Mouse (Mus musculus): ENCODE measurements around the gene Ttc3. TPM values are rescaled to one million over a fixed set of nuclear protein-coding genes. Genes with fewer than 3 reads are reported as not detected.
"Not testable (repeated sequence)": the region's sequence is repeated elsewhere in the genome, so short reads cannot be mapped to it uniquely, and the experiment has no call there.

Ttc3 gene
- polyA plus RNA-seq, 1 experiment from 2014 or later: 291 TPM

DNA sequence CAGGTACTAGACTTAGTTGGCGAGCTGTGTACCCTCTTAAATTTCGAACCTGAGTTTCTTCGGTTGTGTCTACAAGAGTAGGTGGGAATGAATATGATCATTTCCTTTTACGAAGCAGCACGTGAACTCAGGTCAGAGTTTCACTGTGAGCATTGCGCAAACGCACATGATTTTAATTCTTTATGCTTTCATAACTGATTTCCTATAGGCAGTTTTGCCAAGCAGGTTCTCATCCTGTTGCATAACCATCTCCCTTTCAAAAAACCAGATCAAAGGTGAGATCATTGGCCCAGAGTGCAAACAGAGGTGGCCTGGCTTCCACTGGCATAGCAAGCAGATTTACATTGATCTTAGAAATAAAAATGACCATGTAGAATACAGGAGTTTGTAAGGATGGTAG is 79.2 kb downstream of the Ttc3 start:
- Histone ChIP-seq H3K4me1 (no peaks in the 10 kb centered on the region), H3K27me3 (no peaks in the 10 kb centered on the region), H3K36me3 (peaks cover 82% of the 10 kb centered on the region), H3K27ac (no peak overlapping the region), H3K9me3 (no peaks in the 10 kb centered on the region), H3K4me2 (no peak overlapping the region), H3K4me3 (no peak overlapping the region), H3K9ac (no peak overlapping the region)
- 91% methylated on average over 7 of the region's 7 CpGs for WGBS
- no peak for ATAC-seq (ENCODE audit: insufficient number of reproducible peaks, insufficient read depth, low FRiP score, low TSS enrichment, low read depth)

DNA sequence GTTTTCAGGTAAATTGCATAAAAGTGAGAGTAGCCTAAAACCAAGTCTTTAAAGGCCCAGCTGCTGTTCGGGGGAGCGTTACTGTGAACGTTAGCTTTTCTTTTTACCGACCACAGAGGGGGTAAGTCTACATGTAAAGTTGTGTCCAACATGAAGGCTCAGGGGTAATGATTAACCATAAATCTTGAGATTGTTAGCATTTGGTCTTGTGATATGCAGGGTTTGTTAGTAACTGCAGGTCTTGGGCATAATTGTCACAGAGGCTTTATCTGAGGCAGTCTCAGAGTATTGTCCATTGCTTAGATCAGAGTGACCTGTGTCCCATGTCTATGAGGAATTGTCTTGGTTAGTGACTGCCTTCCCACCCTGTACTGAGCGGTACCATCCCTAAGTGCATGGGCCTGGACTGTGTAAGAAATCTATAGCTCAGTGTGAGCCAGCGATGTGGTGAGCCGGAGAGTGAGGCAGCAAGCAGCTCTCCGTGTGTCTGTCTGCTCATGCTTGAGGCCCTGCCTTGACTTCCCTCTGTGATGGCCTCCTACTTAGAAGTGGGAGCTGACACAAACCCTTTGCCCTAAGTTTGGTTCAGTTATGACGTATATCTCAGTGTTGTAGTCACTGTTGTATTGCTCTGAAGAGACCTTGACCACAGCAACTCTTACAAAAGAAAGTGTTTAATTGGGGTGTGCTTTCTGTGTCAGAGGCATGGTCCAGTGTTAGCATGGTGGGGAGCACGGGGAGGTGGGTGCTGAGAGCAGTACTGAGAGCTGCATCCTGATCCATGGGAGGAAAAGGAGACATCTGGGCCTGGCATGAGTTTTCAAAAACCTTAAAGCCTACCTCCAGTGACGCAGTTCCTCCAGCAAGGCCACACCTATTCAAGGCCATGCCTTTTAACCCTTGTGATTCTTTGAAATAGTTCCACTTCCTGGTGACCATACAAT is 81.4 kb downstream of the Ttc3 start:
- H3K4me3 ChIP-seq: no peak overlapping the region
- ATAC-seq (ENCODE audit: insufficient number of reproducible peaks, insufficient read depth, low FRiP score, low TSS enrichment, low read depth): no peak
- 90% methylated on average over 11 of the region's 11 CpGs for WGBS
- no peaks in the 10 kb centered on the region for H3K27me3 ChIP-seq
- H3K4me1 ChIP-seq: no peaks in the 10 kb centered on the region
- H3K9ac ChIP-seq: no peak overlapping the region
- no peaks in the 10 kb centered on the region for H3K9me3 ChIP-seq
- H3K27ac ChIP-seq: no peak overlapping the region
- H3K36me3 ChIP-seq: peaks cover 90% of the 10 kb centered on the region
- H3K4me2 ChIP-seq: no peak overlapping the region

DNA sequence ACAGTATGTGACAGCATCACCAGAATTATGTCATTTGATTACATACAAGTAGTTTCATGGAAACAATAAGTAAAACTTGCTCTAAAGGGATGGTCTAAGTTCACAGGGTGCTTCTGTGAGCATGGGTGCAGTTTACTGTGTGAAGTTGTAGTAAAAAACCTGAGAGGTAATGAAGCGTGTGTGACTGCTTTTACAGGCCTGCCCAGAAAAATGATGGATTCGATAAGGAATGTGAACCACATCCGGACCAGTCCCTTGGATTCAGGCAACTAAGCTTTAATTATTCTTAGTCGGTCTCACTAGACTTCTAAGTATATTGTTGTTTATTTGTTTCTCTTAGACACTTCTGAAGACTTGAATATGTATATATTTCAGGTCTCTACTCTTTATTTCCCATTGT is 82.3 kb downstream of the Ttc3 start:
- WGBS: 83% methylated on average over 4 of the region's 4 CpGs
- Histone ChIP-seq H3K4me2 (no peak overlapping the region), H3K36me3 (peaks cover 92% of the 10 kb centered on the region), H3K9ac (no peak overlapping the region), H3K27ac (no peak overlapping the region), H3K4me3 (no peak overlapping the region), H3K9me3 (no peaks in the 10 kb centered on the region), H3K27me3 (no peaks in the 10 kb centered on the region), H3K4me1 (no peaks in the 10 kb centered on the region)
- ATAC-seq (ENCODE audit: insufficient number of reproducible peaks, insufficient read depth, low FRiP score, low TSS enrichment, low read depth): no peak

DNA sequence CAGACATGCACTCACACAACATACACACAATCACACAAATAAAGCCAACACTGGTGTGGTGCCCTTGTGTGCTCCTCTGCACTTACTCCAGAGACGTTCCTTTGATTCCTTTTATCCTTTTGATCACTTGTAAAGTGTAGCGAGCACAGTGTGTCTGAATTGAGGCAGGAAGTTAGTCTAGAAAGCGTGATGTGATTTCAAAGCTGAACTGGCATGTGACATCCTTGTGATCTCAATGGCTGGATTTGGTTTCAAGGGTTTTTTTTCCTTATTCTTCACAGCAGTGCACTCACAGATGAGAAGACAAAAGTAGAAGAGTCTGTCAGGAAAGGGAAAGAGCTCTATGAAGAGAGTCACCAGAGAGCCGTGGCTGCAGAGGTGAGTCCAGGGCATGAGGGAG is 83.7 kb downstream of the Ttc3 start:
- Histone ChIP-seq H3K4me3 (no peak overlapping the region), H3K36me3 (peaks cover 92% of the 10 kb centered on the region), H3K4me2 (no peak overlapping the region), H3K9ac (no peak overlapping the region), H3K9me3 (no peaks in the 10 kb centered on the region), H3K27me3 (no peaks in the 10 kb centered on the region), H3K27ac (no peak overlapping the region), H3K4me1 (no peaks in the 10 kb centered on the region)
- ATAC-seq (ENCODE audit: insufficient number of reproducible peaks, insufficient read depth, low FRiP score, low TSS enrichment, low read depth): no peak
- 61% methylated on average over 4 of the region's 4 CpGs for WGBS

DNA sequence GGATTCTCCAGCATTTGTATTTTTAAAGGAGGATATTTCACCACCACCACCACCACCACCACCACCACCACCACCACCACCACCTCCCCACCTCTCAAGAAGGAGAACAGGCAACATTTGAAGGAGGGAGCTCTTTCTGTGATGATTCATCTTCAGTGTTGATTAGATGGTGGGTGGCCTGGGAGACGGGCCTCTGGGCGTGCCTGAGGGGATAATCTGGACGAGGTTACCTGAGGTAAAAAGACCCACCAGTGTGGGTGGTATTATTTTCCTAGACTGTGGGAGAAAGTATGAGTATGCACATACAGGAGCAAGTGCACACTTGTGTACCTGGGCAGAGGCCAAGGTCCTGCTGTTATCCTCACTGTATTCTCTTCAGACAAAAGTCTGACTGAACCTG is 93.6 kb downstream of the Ttc3 start:
- no peak for ATAC-seq (ENCODE audit: insufficient number of reproducible peaks, insufficient read depth, low FRiP score, low TSS enrichment, low read depth)
- no peaks in the 10 kb centered on the region for H3K9me3 ChIP-seq
- peaks cover 98% of the 10 kb centered on the region for H3K36me3 ChIP-seq
- no peak overlapping the region for H3K4me3 ChIP-seq
- no peaks in the 10 kb centered on the region for H3K4me1 ChIP-seq
- H3K27me3 ChIP-seq: no peaks in the 10 kb centered on the region
- H3K27ac ChIP-seq: no peak overlapping the region
- H3K9ac ChIP-seq: no peak overlapping the region
- no peak overlapping the region for H3K4me2 ChIP-seq
- 89% methylated on average over 3 of the region's 3 CpGs for WGBS

DNA sequence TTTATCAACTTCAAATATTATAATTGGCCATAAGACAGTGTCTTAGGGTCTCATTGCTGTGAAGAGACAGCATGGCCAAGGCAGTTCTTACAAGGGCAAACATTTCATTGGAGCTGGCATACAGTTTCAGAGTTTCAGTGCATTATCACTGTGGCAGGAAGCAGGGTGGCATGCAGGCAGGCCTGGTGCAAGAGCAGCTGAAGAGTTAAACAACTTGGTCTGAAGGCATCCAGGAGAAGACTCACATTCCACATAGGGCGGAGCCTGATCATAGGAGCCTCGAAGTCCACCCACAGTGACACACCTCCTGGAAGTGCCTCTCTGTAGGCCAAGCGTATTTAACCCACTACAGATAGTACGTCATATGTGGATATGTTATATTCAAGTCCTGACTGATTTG is 95.5 kb downstream of the Ttc3 start:
- Histone ChIP-seq H3K9me3 (no peaks in the 10 kb centered on the region), H3K4me3 (no peak overlapping the region), H3K4me1 (no peaks in the 10 kb centered on the region), H3K27me3 (no peaks in the 10 kb centered on the region), H3K36me3 (peaks cover 97% of the 10 kb centered on the region), H3K9ac (no peak overlapping the region), H3K4me2 (no peak overlapping the region), H3K27ac (no peak overlapping the region)
- 82% methylated on average over 4 of the region's 4 CpGs for WGBS
- ATAC-seq (ENCODE audit: insufficient number of reproducible peaks, insufficient read depth, low FRiP score, low TSS enrichment, low read depth): no peak

DNA sequence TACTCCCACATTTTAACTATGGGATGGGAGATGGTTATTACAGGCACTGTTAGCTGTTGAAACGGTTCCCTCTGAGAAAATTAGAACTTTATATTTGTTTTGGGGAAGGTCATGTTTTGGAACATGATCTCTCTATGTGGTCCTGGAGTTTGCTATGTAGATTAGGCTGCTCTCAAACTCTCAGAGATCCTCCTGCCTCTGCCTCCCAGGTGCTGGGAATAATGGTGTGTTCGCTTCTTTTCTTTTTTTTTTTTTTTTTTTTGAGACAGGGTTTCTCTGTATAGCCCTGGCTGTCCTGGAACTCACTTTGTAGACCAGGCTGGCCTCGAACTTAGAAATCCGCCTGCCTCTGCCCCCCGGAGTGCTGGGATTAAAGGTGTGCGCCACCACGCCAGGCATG is 95.9 kb downstream of the Ttc3 start:
- not testable (repeated sequence) for H3K27me3 ChIP-seq; H3K4me1 ChIP-seq; H3K9ac ChIP-seq; H3K4me3 ChIP-seq; H3K9me3 ChIP-seq; H3K4me2 ChIP-seq; H3K27ac ChIP-seq; ATAC-seq (ENCODE audit: insufficient number of reproducible peaks, insufficient read depth, low FRiP score, low TSS enrichment, low read depth)
- 96% methylated on average over 7 of the region's 7 CpGs for WGBS
- peaks cover 94% of the 10 kb centered on the region for H3K36me3 ChIP-seq

DNA sequence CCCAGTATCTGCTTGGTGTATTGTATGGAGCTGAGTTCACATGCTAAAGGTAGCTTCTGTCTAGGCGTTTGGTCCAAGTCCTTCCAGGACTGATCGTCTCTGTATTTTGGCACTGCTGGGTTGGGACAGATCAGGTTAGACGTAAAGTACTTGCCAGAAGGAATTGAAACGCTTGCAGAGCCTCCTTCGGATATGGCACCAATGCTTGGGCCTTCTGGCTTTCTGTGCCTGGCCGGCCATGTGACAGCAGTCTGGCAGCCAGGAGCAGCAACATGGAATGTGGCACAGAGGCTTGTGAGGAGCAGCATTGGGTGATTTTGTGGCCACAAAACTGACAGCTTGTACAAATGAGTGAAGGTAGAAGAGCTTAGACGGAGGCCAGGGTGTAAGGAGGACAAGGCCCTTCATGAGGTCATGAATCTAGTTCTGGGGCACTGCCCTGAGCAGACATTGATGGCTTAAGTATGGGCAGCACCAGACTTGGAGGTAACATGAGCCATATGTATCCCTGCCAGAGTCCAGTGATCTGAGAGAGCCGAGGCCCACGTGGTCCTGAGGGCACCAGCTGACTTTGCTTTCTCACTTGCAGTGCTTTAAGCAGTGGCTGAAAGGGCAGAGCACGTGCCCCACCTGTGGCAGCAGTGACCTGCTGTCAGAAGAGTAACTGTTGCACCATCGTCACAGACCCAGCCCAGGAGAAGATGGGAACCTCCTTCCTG is 97.1 kb downstream of the Ttc3 start:
- no peak overlapping the region for H3K4me3 ChIP-seq

DNA sequence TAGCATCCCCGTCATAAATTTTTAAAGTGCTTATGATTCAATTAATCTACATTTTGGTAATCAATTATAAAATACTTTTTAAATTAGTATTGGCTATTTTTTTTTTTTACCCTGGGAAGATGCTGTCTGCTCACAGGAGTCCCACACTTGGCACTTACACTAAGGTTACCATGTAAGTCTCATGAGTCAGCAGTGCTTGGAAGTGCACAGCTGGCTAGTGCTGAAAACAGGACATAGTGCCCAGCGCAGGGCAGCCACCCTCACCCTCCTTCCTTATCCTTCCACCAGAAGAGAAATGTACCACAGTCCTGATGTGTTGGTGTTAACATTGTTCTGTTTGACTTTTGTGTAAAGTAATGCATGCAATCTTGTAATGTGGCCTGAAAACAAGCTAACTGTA is 98.0 kb downstream of the Ttc3 start:
- no peak overlapping the region for H3K9ac ChIP-seq
- H3K4me3 ChIP-seq: no peak overlapping the region
- H3K36me3 ChIP-seq: peaks cover 88% of the 10 kb centered on the region
- no peak overlapping the region for H3K4me2 ChIP-seq
- H3K4me1 ChIP-seq: no peaks in the 10 kb centered on the region
- H3K9me3 ChIP-seq: no peaks in the 10 kb centered on the region
- H3K27me3 ChIP-seq: no peaks in the 10 kb centered on the region
- no peak overlapping the region for H3K27ac ChIP-seq
- WGBS: 90% methylated on average over 2 of the region's 2 CpGs
- no peak for ATAC-seq (ENCODE audit: insufficient number of reproducible peaks, insufficient read depth, low FRiP score, low TSS enrichment, low read depth)

More for the DNA sequence above, 97.1 kb downstream of the Ttc3 start:
- no peak overlapping the region for H3K27ac ChIP-seq
- H3K27me3 ChIP-seq: no peaks in the 10 kb centered on the region
- no peaks in the 10 kb centered on the region for H3K9me3 ChIP-seq
- no peak overlapping the region for H3K4me2 ChIP-seq
- peaks cover 88% of the 10 kb centered on the region for H3K36me3 ChIP-seq
- WGBS: 81% methylated on average over 11 of the region's 11 CpGs
- ATAC-seq (ENCODE audit: insufficient number of reproducible peaks, insufficient read depth, low FRiP score, low TSS enrichment, low read depth): no peak
- H3K4me1 ChIP-seq: no peaks in the 10 kb centered on the region
- H3K9ac ChIP-seq: no peak overlapping the region

DNA sequence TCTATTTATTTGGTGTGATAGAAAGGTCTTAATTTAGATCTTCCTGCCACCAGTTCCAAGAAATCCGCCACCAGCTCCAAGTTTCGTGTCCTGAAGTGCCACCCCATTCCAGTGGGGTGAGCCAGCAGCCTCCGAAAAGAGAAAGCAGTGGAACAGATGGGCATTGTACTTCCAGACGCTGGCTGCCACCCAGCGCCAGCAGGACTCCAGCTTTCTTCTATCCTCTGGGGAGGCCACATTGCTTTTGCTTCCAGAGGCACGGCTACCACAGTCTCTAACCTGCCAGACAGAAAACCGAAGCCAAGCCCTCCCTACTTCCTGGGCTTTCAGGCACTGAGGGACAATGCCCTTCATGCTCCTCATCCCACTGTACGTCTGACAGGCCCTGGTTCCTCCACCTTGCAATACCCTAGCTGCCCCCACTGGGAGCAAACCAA is 102.1 kb downstream of the Ttc3 start:
- no peak overlapping the region for H3K4me2 ChIP-seq
- no peaks in the 10 kb centered on the region for H3K9me3 ChIP-seq
- WGBS: 60% methylated on average over 8 of the region's 8 CpGs
- 0 out of 2 replicates have a peak, but pooled peaks have one; percentile 32 for ATAC-seq (ENCODE audit: insufficient number of reproducible peaks, insufficient read depth, low FRiP score, low TSS enrichment, low read depth)
- H3K27me3 ChIP-seq: no peaks in the 10 kb centered on the region
- H3K4me3 ChIP-seq: no peak overlapping the region
- 0 out of 2 replicates have a peak, but pooled peaks cover 4% of the 10 kb centered on the region for H3K4me1 ChIP-seq
- peaks cover 55% of the 10 kb centered on the region for H3K36me3 ChIP-seq
- no peak overlapping the region for H3K9ac ChIP-seq
- H3K27ac ChIP-seq: no peak overlapping the region

DNA sequence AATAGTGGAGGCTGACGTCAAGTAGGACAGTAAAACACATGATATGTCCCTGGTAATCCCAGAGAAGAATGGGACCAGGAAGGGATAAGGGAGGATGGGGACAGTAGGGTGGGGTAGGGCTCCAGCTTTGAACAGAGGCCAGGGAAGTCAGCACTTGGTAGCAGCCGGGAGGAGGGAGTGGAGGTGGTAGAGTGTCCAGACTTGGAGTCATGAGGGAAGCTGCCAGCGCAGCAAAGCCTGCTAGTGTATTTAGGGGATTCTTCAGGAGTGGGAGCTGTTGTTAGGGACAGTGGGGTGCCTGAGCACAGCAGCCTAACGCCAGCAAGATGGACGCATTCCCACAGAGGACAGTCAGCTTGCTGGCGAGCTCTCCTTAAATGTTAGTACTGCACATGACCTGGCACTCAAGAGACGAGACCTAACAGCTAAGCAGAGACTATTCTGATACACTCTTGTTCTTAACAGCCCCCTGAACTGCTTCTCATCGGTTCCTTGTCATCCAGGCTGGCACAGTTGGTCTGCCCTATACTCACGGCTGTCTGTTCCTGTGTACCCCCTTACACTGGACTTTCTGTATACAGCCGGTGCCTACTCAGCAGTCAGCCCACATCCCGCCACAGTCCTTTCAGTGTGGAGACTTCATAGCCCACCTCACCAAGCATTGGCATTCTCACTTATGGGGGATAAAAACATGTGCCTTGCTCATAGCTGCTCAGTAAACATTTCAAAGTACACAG is 102.8 kb downstream of the Ttc3 start:
- H3K9me3 ChIP-seq: no peaks in the 10 kb centered on the region
- no peak overlapping the region for H3K4me3 ChIP-seq
- 89% methylated on average over 11 of the region's 11 CpGs for WGBS
- H3K4me1 ChIP-seq: 0 out of 2 replicates have a peak, but pooled peaks cover 4% of the 10 kb centered on the region
- no peak overlapping the region for H3K27ac ChIP-seq
- no peak for ATAC-seq (ENCODE audit: insufficient number of reproducible peaks, insufficient read depth, low FRiP score, low TSS enrichment, low read depth)
- H3K4me2 ChIP-seq: no peak overlapping the region
- H3K36me3 ChIP-seq: peaks cover 49% of the 10 kb centered on the region
- no peak overlapping the region for H3K9ac ChIP-seq
- H3K27me3 ChIP-seq: no peaks in the 10 kb centered on the region
